Mouse (Mus musculus): ENCODE measurements around the gene Gpr153. TPM values are rescaled to one million over a fixed set of nuclear protein-coding genes. Genes with fewer than 3 reads are reported as not detected.

Gene Gpr153
- polyA plus RNA-seq, 1 experiment = 6.5 TPM

DNA sequence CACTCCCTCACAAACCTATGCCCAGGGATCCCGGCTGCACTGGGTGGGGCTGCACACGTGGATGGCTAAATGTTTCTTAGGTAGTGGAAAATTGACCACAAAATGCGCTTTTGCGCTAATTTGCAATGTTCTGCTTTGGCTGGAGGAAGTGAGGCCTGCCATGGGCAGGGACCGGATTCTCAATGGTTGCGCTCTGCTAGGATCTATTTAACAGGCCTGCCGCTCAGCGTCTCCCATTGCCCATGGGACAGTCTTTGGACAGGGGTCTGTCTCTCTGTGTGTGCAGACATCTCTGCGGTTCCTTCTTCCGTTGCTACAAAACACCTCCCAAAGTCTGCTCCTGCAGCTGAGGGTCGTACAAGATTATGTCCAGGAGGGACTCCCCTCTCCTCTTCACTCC is 17.0 kb downstream of the Gpr153 start:
- Histone ChIP-seq H3ac (ENCODE audit: control insufficient read depth, insufficient read length) (no peak overlapping the region), H3K79me2 (ENCODE audit: control insufficient read depth, insufficient read depth) (no peaks in the 10 kb centered on the region), H3K36me3 (ENCODE audit: control insufficient read depth, insufficient read depth) (no peaks in the 10 kb centered on the region), H3K4me2 (ENCODE audit: low read depth) (no peak overlapping the region), H3K4me3 (no peak overlapping the region), H3K27me3 (ENCODE audit: control insufficient read depth, insufficient read depth, insufficient read length) (peaks cover 66% of the 10 kb centered on the region)
- TF ChIP-seq MYOG (IDR thresholded peaks at IDR 0.05; ENCODE audit: control insufficient read depth in 1 of 3, insufficient read depth in 1 of 3, insufficient read length in 2 of 3, low read depth in 2 of 3) (no peak), MAX (IDR thresholded peaks at IDR 0.05; ENCODE audit: low read depth) (no peak), USF1 (IDR thresholded peaks at IDR 0.05; ENCODE audit: low read depth) (no peak), MYOD1 (IDR thresholded peaks at IDR 0.05; ENCODE audit: control insufficient read depth in 1 of 3, insufficient read length in 2 of 3, low read depth in 2 of 3) (no peak), POLR2AphosphoS2 (IDR thresholded peaks at IDR 0.05; ENCODE audit: insufficient read length, low read depth) (no peak), POLR2A (IDR thresholded peaks at IDR 0.05; ENCODE audit: insufficient read length, low read depth) (no peak), SRF (IDR thresholded peaks at IDR 0.05; ENCODE audit: control insufficient read depth, insufficient read length, low read depth) (no peak), CEBPB (IDR thresholded peaks at IDR 0.05; ENCODE audit: insufficient read depth, poor library complexity, severe bottlenecking) (no peak), E2F4 (IDR thresholded peaks at IDR 0.05; ENCODE audit: insufficient read depth) (no peak), TCF3 (IDR thresholded peaks at IDR 0.05; ENCODE audit: insufficient read length, low read depth) (no peak), REST (IDR thresholded peaks at IDR 0.05; ENCODE audit: insufficient read depth, insufficient read length) (no peak)

DNA sequence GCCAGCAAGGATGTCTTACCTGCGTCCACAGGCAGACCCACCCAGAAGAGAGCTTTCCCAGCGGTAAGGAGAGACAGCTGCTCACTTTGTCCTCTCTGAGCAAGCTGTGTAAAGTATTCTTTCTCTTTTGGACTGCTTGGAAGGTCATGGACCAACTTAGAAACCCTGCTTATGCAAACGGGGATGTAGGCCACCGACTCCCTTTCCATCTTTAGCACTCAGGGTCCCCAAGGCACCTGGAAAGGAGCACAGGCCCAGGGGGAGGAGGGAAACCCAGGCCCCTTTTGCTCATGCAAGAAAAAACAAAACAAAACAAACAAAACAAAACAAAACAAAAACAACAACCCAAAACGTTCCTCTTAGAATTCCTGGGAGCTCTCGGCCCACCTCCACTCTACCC is 17.5 kb downstream of the Gpr153 start, which contains the start of gene Hes3:
Gene Hes3, minus strand, starts transcription at position 101 of the 400 bp plus-strand sequence.
- H3K79me2 ChIP-seq (ENCODE audit: control insufficient read depth, insufficient read depth) = no peaks in the 10 kb centered on the region
- H3ac ChIP-seq (ENCODE audit: control insufficient read depth, insufficient read length) = no peak within 1 kb of the TSS
- peak within 1 kb of the TSS; percentile 6 for H3K4me2 ChIP-seq (ENCODE audit: low read depth)
- TF ChIP-seq E2F4 (IDR thresholded peaks at IDR 0.05; ENCODE audit: insufficient read depth) (no peak), MAX (IDR thresholded peaks at IDR 0.05; ENCODE audit: low read depth) (no peak), CEBPB (IDR thresholded peaks at IDR 0.05; ENCODE audit: insufficient read depth, poor library complexity, severe bottlenecking) (no peak), TCF12 (IDR thresholded peaks at IDR 0.05; ENCODE audit: insufficient read depth, poor library complexity, severe bottlenecking) (no peak), POLR2A (IDR thresholded peaks at IDR 0.05; ENCODE audit: insufficient read length, low read depth) (no peak), POLR2AphosphoS2 (IDR thresholded peaks at IDR 0.05; ENCODE audit: insufficient read length, low read depth) (no peak), REST (IDR thresholded peaks at IDR 0.05; ENCODE audit: insufficient read depth, insufficient read length) (no peak), MYOD1 (IDR thresholded peaks at IDR 0.05; ENCODE audit: control insufficient read depth in 1 of 3, insufficient read length in 2 of 3, low read depth in 2 of 3) (no peak), MYOG (IDR thresholded peaks at IDR 0.05; ENCODE audit: control insufficient read depth in 1 of 3, insufficient read depth in 1 of 3, insufficient read length in 2 of 3, low read depth in 2 of 3) (no peak), USF1 (IDR thresholded peaks at IDR 0.05; ENCODE audit: low read depth) (no peak), TCF3 (IDR thresholded peaks at IDR 0.05; ENCODE audit: insufficient read length, low read depth) (no peak), SRF (IDR thresholded peaks at IDR 0.05; ENCODE audit: control insufficient read depth, insufficient read length, low read depth) (no peak)
- H3K4me3 ChIP-seq = no peak within 1 kb of the TSS
- peaks cover 60% of the 10 kb centered on the region for H3K27me3 ChIP-seq (ENCODE audit: control insufficient read depth, insufficient read depth, insufficient read length)
- H3K36me3 ChIP-seq (ENCODE audit: control insufficient read depth, insufficient read depth) = no peaks in the 10 kb centered on the region

DNA sequence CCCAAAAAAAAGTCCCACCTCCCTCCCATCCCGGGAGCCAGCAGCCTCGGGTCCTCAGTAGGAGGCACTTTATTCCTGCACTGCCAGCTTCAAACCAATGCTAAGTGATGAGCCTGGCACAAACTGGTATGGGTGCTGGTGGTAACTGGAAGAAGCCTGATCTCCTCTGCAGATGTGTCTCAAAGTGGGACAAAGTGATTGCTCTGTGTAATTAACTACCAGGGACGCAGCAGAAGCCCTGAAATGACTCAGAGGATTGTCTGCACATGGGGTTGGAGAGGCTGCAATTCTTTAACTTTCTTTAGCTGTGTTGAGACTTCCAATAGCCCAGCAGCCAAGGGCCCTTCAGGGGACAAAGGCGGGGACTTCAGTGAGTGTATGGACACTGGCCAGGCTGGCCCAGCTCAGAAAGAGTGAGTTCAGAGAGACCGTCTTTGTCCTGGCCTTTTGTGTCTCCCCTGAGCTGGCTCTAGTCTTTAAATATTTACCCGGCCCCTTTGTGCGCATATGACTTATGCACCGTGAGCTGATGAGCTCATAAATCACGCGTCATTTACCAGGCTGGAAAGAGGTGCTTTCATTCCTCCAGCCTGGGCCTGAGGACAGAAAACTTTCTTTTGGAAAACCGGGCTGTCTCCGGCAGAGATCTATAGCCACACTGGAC is 18.2 kb downstream of the Gpr153 start:
- H3K36me3 ChIP-seq (ENCODE audit: control insufficient read depth, insufficient read depth) = no peaks in the 10 kb centered on the region
- H3K27me3 ChIP-seq (ENCODE audit: control insufficient read depth, insufficient read depth, insufficient read length) = peaks cover 53% of the 10 kb centered on the region
- H3ac ChIP-seq (ENCODE audit: control insufficient read depth, insufficient read length) = no peak overlapping the region
- TF ChIP-seq USF1 (IDR thresholded peaks at IDR 0.05; ENCODE audit: low read depth) = no peak
- no peak for TF ChIP-seq MYOD1 (IDR thresholded peaks at IDR 0.05; ENCODE audit: control insufficient read depth in 1 of 3, insufficient read length in 2 of 3, low read depth in 2 of 3)
- TF ChIP-seq TCF12 (IDR thresholded peaks at IDR 0.05; ENCODE audit: insufficient read depth, poor library complexity, severe bottlenecking) = no peak
- no peak overlapping the region for H3K4me3 ChIP-seq
- H3K4me2 ChIP-seq (ENCODE audit: low read depth) = peak overlapping the region; percentile 6
- H3K79me2 ChIP-seq (ENCODE audit: control insufficient read depth, insufficient read depth) = no peaks in the 10 kb centered on the region

DNA sequence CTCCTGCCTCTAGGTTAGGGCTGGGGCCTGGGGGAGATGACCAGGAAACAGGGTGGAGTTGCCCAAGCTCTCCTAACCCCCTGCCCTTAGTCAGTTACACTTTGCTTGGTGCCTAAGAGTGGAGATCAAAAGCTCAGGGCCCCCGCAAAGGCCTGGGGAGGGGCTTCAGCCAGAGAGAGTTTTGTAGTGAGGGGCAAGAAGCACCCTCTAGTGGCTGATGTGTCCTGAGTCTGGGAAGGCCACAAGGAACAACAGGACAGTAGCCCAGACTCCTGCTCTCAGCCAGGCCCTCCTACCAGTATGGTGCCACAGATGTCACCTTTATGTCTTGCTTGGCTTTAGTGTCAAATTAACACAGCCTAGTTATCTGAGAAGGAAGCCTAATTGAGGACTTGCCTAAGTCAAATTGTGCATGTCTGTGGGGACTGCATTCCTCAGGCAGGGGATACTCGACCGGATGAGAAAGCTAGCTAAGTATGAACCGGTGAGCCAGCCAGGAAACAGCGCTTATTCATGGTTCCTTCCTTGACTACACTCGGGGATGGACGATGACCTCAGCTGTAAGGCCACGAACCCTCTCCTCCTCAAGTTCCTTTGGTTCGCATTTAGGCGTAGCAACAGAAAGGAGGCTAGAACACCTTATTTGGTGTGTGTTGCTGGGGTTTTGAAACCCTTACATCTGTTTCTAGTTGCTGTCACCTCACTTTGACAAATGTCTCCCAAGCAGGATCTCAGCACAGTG is 20.3 kb downstream of the Gpr153 start:
- no peak for TF ChIP-seq CEBPB (IDR thresholded peaks at IDR 0.05; ENCODE audit: insufficient read depth, poor library complexity, severe bottlenecking)
- no peak for TF ChIP-seq MAX (IDR thresholded peaks at IDR 0.05; ENCODE audit: low read depth)
- Histone ChIP-seq H3K27me3 (ENCODE audit: control insufficient read depth, insufficient read depth, insufficient read length) (peaks cover 39% of the 10 kb centered on the region), H3K79me2 (ENCODE audit: control insufficient read depth, insufficient read depth) (peaks cover 10% of the 10 kb centered on the region), H3K36me3 (ENCODE audit: control insufficient read depth, insufficient read depth) (no peaks in the 10 kb centered on the region), H3K4me3 (no peak overlapping the region), H3ac (ENCODE audit: control insufficient read depth, insufficient read length) (no peak overlapping the region), H3K4me2 (ENCODE audit: low read depth) (no peak overlapping the region)

DNA sequence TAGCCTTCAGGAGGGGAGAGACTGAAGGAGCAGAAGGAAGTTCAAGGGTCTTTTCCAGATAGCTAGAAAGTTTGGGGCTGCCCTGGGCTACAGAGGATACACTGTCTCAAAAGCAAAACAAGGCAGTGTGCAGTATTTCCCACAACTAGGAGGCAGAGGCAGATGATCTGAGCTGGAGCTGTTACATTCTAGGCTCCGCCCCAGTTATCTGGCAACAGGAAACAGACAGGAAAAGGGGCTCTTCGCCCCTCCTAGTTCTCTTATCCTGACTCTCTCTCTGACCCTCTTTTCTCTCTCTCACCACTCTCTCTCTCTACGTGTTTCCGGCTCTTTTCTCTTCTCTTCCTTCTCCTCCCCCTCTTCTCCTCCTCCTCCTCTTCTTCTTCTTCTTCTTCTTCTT is 21.9 kb downstream of the Gpr153 start:
- Histone ChIP-seq H3K27me3 (ENCODE audit: control insufficient read depth, insufficient read depth, insufficient read length) (peaks cover 27% of the 10 kb centered on the region), H3K36me3 (ENCODE audit: control insufficient read depth, insufficient read depth) (no peaks in the 10 kb centered on the region), H3ac (ENCODE audit: control insufficient read depth, insufficient read length) (no peak overlapping the region), H3K4me3 (peak overlapping the region; percentile 45), H3K79me2 (ENCODE audit: control insufficient read depth, insufficient read depth) (peaks cover 10% of the 10 kb centered on the region), H3K4me2 (ENCODE audit: low read depth) (peak overlapping the region; percentile 98)
- TF ChIP-seq POLR2A (IDR thresholded peaks at IDR 0.05; ENCODE audit: insufficient read length, low read depth) = no peak
